Mouse (Mus musculus) intestine, embryonic 15.5 days (tissue): ENCODE results near the gene Akap12. TPM values are rescaled to one million over a fixed set of nuclear protein-coding genes. Genes with fewer than 3 reads are reported as not detected.
A peak's percentile ranks its signal among the peaks of the same experiment; 100 is the strongest.

Source experiments
- ATAC-seq: fragments of 200-750 bp; cut with Nextera tagmentation; 2 replicates; pipeline ENCODE4 v1.8.0; 2017; ENCODE audit warnings: moderate TSS enrichment, moderate library complexity
- H3K27ac ChIP-seq: fragments of 300-500 bp; sonication (generic); 2 replicates; pipeline ENCODE4 v1.5.1; 2015; ENCODE audit warnings: mild to moderate bottlenecking, inconsistent platforms
- H3K27me3 ChIP-seq: fragments of 300-500 bp; sonication (generic); replicated peaks from 2 replicates; pipeline ENCODE4 v1.6.1; 2015; ENCODE audit warnings: inconsistent platforms
- H3K36me3 ChIP-seq: fragments of 300-500 bp; sonication (generic); 2 replicates; pipeline ENCODE4 v1.6.1; 2015; ENCODE audit warnings: inconsistent platforms
- H3K4me1 ChIP-seq: fragments of 300-500 bp; sonication (generic); replicated peaks from 2 replicates; pipeline ENCODE4 v1.6.1; 2015; ENCODE audit warnings: inconsistent platforms
- H3K4me2 ChIP-seq: fragments of 300-500 bp; sonication (generic); replicated peaks from 2 replicates; pipeline ENCODE4 v1.6.1; 2015; ENCODE audit warnings: mild to moderate bottlenecking, inconsistent platforms
- H3K4me3 ChIP-seq: fragments of 300-500 bp; sonication (generic); replicated peaks from 2 replicates; pipeline ENCODE4 v1.5.1; 2015; ENCODE audit warnings: inconsistent platforms
- H3K9ac ChIP-seq: fragments of 300-500 bp; sonication (generic); 2 replicates; pipeline ENCODE4 v1.6.1; 2015; ENCODE audit warnings: inconsistent platforms
- H3K9me3 ChIP-seq: fragments of 300-500 bp; sonication (generic); 2 replicates; pipeline ENCODE4 v1.6.1; 2016; ENCODE audit warnings: inconsistent platforms
- WGBS: fragments of 180-500 bp; shearing (Covaris S2); methylation state at CpG from one replicate; pipeline ENCODE4 v1.1.7; 2015; 5-methylcytosine and 5-hydroxymethylcytosine counted together
- polyA plus RNA-seq: library from polyadenylated mRNA; unstranded; fragments of >200 nt; fragmentation: Nextera tagmentation; extraction: Ambion mirVana; gene quantifications from 2 replicates; pipeline ENCODE4 v1.2.1, GENCODE M21; 2015

Akap12 gene
- polyA plus RNA-seq, 1 experiment from 2014 or later = 50.6 TPM

- ATAC-seq = no peak
- 0 out of 2 replicates have a peak, but pooled peaks cover under 1% of the 10 kb centered on the region for H3K4me1 ChIP-seq
- H3K9ac ChIP-seq = no peak overlapping the region
- H3K4me2 ChIP-seq = no peak overlapping the region
- H3K27ac ChIP-seq = no peak overlapping the region
- no peaks in the 10 kb centered on the region for H3K27me3 ChIP-seq
- 80% methylated on average over 5 of the region's 5 CpGs for WGBS
- H3K4me3 ChIP-seq = no peak overlapping the region
- no peaks in the 10 kb centered on the region for H3K9me3 ChIP-seq
- H3K36me3 ChIP-seq = no peaks in the 10 kb centered on the region
These were observed 5.3 kb upstream of the Akap12 start for GRCm38 (mm10) chr10:4260925-4261324.

GRCm38 (mm10) chr10:4261359-4261952, 4.7 kb upstream of the Akap12 start:
- Histone ChIP-seq H3K4me1 (0 out of 2 replicates have a peak, but pooled peaks cover 2% of the 10 kb centered on the region), H3K27ac (no peak overlapping the region), H3K4me2 (no peak overlapping the region), H3K4me3 (no peak overlapping the region), H3K36me3 (no peaks in the 10 kb centered on the region), H3K9me3 (no peaks in the 10 kb centered on the region), H3K9ac (no peak overlapping the region), H3K27me3 (no peaks in the 10 kb centered on the region)
- ATAC-seq = no peak
- WGBS = 81% methylated on average over 9 of the region's 9 CpGs

GRCm38 (mm10) chr10:4265641-4266040, 539 bp upstream of the Akap12 start:
- Histone ChIP-seq H3K4me2 (peak overlapping the region; percentile 90), H3K36me3 (no peaks in the 10 kb centered on the region), H3K9ac (no peak overlapping the region; the same call in 1 of the 2 replicates), H3K27ac (peak overlapping the region; percentile 54), H3K4me3 (peak overlapping the region; percentile 62), H3K27me3 (0 out of 2 replicates have a peak, but pooled peaks cover 2% of the 10 kb centered on the region), H3K4me1 (0 out of 2 replicates have a peak, but pooled peaks cover 12% of the 10 kb centered on the region), H3K9me3 (no peaks in the 10 kb centered on the region)
- peak; percentile 73 for ATAC-seq
- 14% methylated on average over 13 of the region's 13 CpGs for WGBS

- Histone ChIP-seq H3K9ac (peak overlapping the region; percentile 61), H3K4me1 (0 out of 2 replicates have a peak, but pooled peaks cover 12% of the 10 kb centered on the region), H3K27ac (peak overlapping the region; percentile 76), H3K4me3 (peak overlapping the region; percentile 62), H3K27me3 (0 out of 2 replicates have a peak, but pooled peaks cover 2% of the 10 kb centered on the region), H3K9me3 (no peaks in the 10 kb centered on the region), H3K4me2 (peak overlapping the region; percentile 90), H3K36me3 (no peaks in the 10 kb centered on the region)
- under 1% methylated on average over 11 of the region's 11 CpGs for WGBS
- peak; percentile 42 for ATAC-seq
These were observed 741 bp downstream of the Akap12 start for GRCm38 (mm10) chr10:4266931-4267310.

GRCm38 (mm10) chr10:4267481-4267880, 1.3 kb downstream of the Akap12 start:
- H3K9me3 ChIP-seq = no peaks in the 10 kb centered on the region
- H3K27ac ChIP-seq = no peak overlapping the region
- WGBS = 77% methylated on average over 7 of the region's 7 CpGs
- no peak for ATAC-seq
- peak overlapping the region; percentile 62; the same call in 1 of the 2 replicates for H3K4me3 ChIP-seq
- H3K9ac ChIP-seq = no peak overlapping the region
- H3K4me2 ChIP-seq = peak overlapping the region; percentile 90
- H3K4me1 ChIP-seq = 0 out of 2 replicates have a peak, but pooled peaks cover 12% of the 10 kb centered on the region
- 0 out of 2 replicates have a peak, but pooled peaks cover 2% of the 10 kb centered on the region for H3K27me3 ChIP-seq
- H3K36me3 ChIP-seq = no peaks in the 10 kb centered on the region

- no peak overlapping the region for H3K9ac ChIP-seq
- 0 out of 2 replicates have a peak, but pooled peaks cover 2% of the 10 kb centered on the region for H3K27me3 ChIP-seq
- 0 out of 2 replicates have a peak, but pooled peaks cover 12% of the 10 kb centered on the region for H3K4me1 ChIP-seq
- ATAC-seq = no peak
- no peaks in the 10 kb centered on the region for H3K36me3 ChIP-seq
- WGBS = 92% methylated on average over 7 of the region's 7 CpGs
- no peak overlapping the region for H3K4me3 ChIP-seq
- peak overlapping the region; percentile 90 for H3K4me2 ChIP-seq
- H3K9me3 ChIP-seq = no peaks in the 10 kb centered on the region
- no peak overlapping the region for H3K27ac ChIP-seq
These were observed 2.0 kb downstream of the Akap12 start for GRCm38 (mm10) chr10:4268140-4268539.

GRCm38 (mm10) chr10:4275572-4275971, 9.4 kb downstream of the Akap12 start:
- no peak overlapping the region for H3K4me3 ChIP-seq
- H3K36me3 ChIP-seq = no peaks in the 10 kb centered on the region
- 88% methylated on average over 10 of the region's 10 CpGs for WGBS
- H3K27me3 ChIP-seq = no peaks in the 10 kb centered on the region
- H3K9ac ChIP-seq = no peak overlapping the region
- no peak overlapping the region for H3K27ac ChIP-seq
- H3K4me2 ChIP-seq = no peak overlapping the region
- H3K9me3 ChIP-seq = no peaks in the 10 kb centered on the region
- no peak for ATAC-seq
- H3K4me1 ChIP-seq = peaks cover 6% of the 10 kb centered on the region

GRCm38 (mm10) chr10:4276081-4276480, 9.9 kb downstream of the Akap12 start:
- ATAC-seq = no peak
- 92% methylated on average over 13 of the region's 13 CpGs for WGBS
- no peak overlapping the region for H3K4me3 ChIP-seq

GRCm38 (mm10) chr10:4278041-4278440, 11.9 kb downstream of the Akap12 start:
- no peak overlapping the region for H3K27ac ChIP-seq
- no peaks in the 10 kb centered on the region for H3K36me3 ChIP-seq
- H3K4me3 ChIP-seq = no peak overlapping the region
- peaks cover 6% of the 10 kb centered on the region for H3K4me1 ChIP-seq
- no peak overlapping the region for H3K9ac ChIP-seq
- no peak overlapping the region for H3K4me2 ChIP-seq
- H3K27me3 ChIP-seq = no peaks in the 10 kb centered on the region
- 39% methylated on average over 6 of the region's 6 CpGs for WGBS
- H3K9me3 ChIP-seq = no peaks in the 10 kb centered on the region
- peak; percentile 43; the same call in 1 of the 2 replicates for ATAC-seq

More at GRCm38 (mm10) chr10:4276081-4276480, 9.9 kb downstream of the Akap12 start:
- Histone ChIP-seq H3K27ac (no peak overlapping the region), H3K27me3 (no peaks in the 10 kb centered on the region), H3K4me1 (peaks cover 6% of the 10 kb centered on the region), H3K36me3 (no peaks in the 10 kb centered on the region), H3K4me2 (no peak overlapping the region), H3K9ac (no peak overlapping the region), H3K9me3 (no peaks in the 10 kb centered on the region)

GRCm38 (mm10) chr10:4282395-4282794, 16.2 kb downstream of the Akap12 start:
- no peak for ATAC-seq
- H3K27ac ChIP-seq = no peak overlapping the region

GRCm38 (mm10) chr10:4284781-4285180, 18.6 kb downstream of the Akap12 start:
- Histone ChIP-seq H3K4me1 (no peaks in the 10 kb centered on the region; the same call in 1 of the 2 replicates), H3K4me3 (no peak overlapping the region), H3K36me3 (no peaks in the 10 kb centered on the region), H3K4me2 (no peak overlapping the region), H3K27ac (no peak overlapping the region), H3K9me3 (no peaks in the 10 kb centered on the region), H3K27me3 (no peaks in the 10 kb centered on the region), H3K9ac (no peak overlapping the region)
- 81% methylated on average over 1 of the region's 1 CpGs for WGBS
- no peak for ATAC-seq

More at GRCm38 (mm10) chr10:4282395-4282794, 16.2 kb downstream of the Akap12 start:
- Histone ChIP-seq H3K4me2 (no peak overlapping the region), H3K9ac (no peak overlapping the region), H3K4me1 (peaks cover 6% of the 10 kb centered on the region), H3K36me3 (no peaks in the 10 kb centered on the region), H3K27me3 (no peaks in the 10 kb centered on the region), H3K9me3 (no peaks in the 10 kb centered on the region), H3K4me3 (no peak overlapping the region)
- WGBS = 51% methylated on average over 4 of the region's 4 CpGs

GRCm38 (mm10) chr10:4285752-4286151, 19.6 kb downstream of the Akap12 start:
- H3K4me1 ChIP-seq = no peaks in the 10 kb centered on the region; the same call in 1 of the 2 replicates
- H3K4me3 ChIP-seq = no peak overlapping the region
- peak overlapping the region; percentile 29; the same call in 1 of the 2 replicates for H3K27ac ChIP-seq
- H3K4me2 ChIP-seq = no peak overlapping the region
- H3K9ac ChIP-seq = no peak overlapping the region
- H3K27me3 ChIP-seq = no peaks in the 10 kb centered on the region
- 36% methylated on average over 8 of the region's 8 CpGs for WGBS
- no peaks in the 10 kb centered on the region for H3K9me3 ChIP-seq
- ATAC-seq = 0 out of 2 replicates have a peak, but pooled peaks have one; percentile 34
- no peaks in the 10 kb centered on the region for H3K36me3 ChIP-seq
